Mouse (Mus musculus) ES-E14 (cell line): ENCODE measurements around the gene B4galt1.

Experiments used
- HCFC1 ChIP-seq: IDR thresholded peaks from 2 replicates; pipeline ENCODE4 v1.6.1; 2012; ENCODE audit warnings: low read length, inconsistent platforms, borderline replicate concordance; ENCODE audit not compliant: insufficient read depth
- MAFK ChIP-seq: IDR thresholded peaks from 2 replicates; pipeline ENCODE4 v1.6.1; 2014; ENCODE audit warnings: mild to moderate bottlenecking, low read depth, low read length, inconsistent platforms; ENCODE audit not compliant: insufficient read depth
- ZC3H11A ChIP-seq: IDR thresholded peaks from 2 replicates; pipeline ENCODE4 v1.6.1; 2012; ENCODE audit warnings: low read depth, mild to moderate bottlenecking, inconsistent platforms, low read length, borderline replicate concordance

GRCm38 (mm10) chr4:40863340-40863739 lies 9.5 kb upstream of the B4galt1 start:
- TF ChIP-seq ZC3H11A, result no peak
- no peak for TF ChIP-seq HCFC1
- no peak for TF ChIP-seq MAFK
